Mouse (Mus musculus) midbrain, embryonic 15.5 days (tissue): ENCODE measurements around the gene Frmd4b. TPM values are rescaled to one million over a fixed set of nuclear protein-coding genes. Genes with fewer than 3 reads are reported as not detected.
"Not testable (repeated sequence)": the region's sequence is repeated elsewhere in the genome, so short reads cannot be mapped to it uniquely, and the experiment has no call there.

ENCODE experiments used
- ATAC-seq: fragments of 200-750 bp; cut with Nextera tagmentation; replicated peaks from 2 replicates; pipeline ENCODE4 v1.8.0; 2017; ENCODE audit warnings: moderate TSS enrichment
- H3K27ac ChIP-seq: fragments of 300-500 bp; sonication (generic); 2 replicates; pipeline ENCODE4 v1.5.1; 2015; ENCODE audit warnings: mild to moderate bottlenecking, inconsistent platforms
- H3K27me3 ChIP-seq: fragments of 300-500 bp; sonication (generic); replicated peaks from 2 replicates; pipeline ENCODE4 v1.6.1; 2015; ENCODE audit warnings: inconsistent platforms
- H3K36me3 ChIP-seq: fragments of 300-500 bp; sonication (generic); replicated peaks from 2 replicates; pipeline ENCODE4 v1.6.1; 2015; ENCODE audit warnings: inconsistent platforms
- H3K4me1 ChIP-seq: fragments of 300-500 bp; sonication (generic); 2 replicates; pipeline ENCODE4 v1.6.1; 2015; ENCODE audit warnings: inconsistent platforms
- H3K4me2 ChIP-seq: fragments of 300-500 bp; sonication (generic); 2 replicates; pipeline ENCODE4 v1.6.1; 2015; ENCODE audit warnings: inconsistent platforms, mild to moderate bottlenecking, moderate library complexity
- H3K4me3 ChIP-seq: fragments of 300-500 bp; sonication (generic); 2 replicates; pipeline ENCODE4 v1.5.1; 2015; ENCODE audit warnings: mild to moderate bottlenecking, inconsistent platforms
- H3K9ac ChIP-seq: fragments of 300-500 bp; sonication (generic); 2 replicates; pipeline ENCODE4 v1.6.1; 2015; ENCODE audit warnings: mild to moderate bottlenecking, inconsistent platforms
- H3K9me3 ChIP-seq: fragments of 300-500 bp; sonication (generic); 2 replicates; pipeline ENCODE4 v1.6.1; 2016; ENCODE audit warnings: inconsistent platforms
- WGBS: fragments of 180-500 bp; shearing (Covaris S2); methylation state at CpG from one replicate; pipeline ENCODE4 v1.1.7; 2015; ENCODE audit warnings: mixed read lengths; 5-methylcytosine and 5-hydroxymethylcytosine counted together
- polyA plus RNA-seq: library from polyadenylated mRNA; unstranded; fragments of >200 nt; fragmentation: Nextera tagmentation; extraction: Ambion mirVana; gene quantifications from 2 replicates; pipeline ENCODE4 v1.2.1, GENCODE M21; 2015

The Frmd4b gene
- polyA plus RNA-seq, 1 experiment from 2014 or later = 19.9 TPM

- no peaks in the 10 kb centered on the region for H3K27me3 ChIP-seq
- WGBS = 82% methylated on average over 8 of the region's 8 CpGs
Observed at GRCm38 (mm10) chr6:97265240-97265639, 352.1 kb downstream of the Frmd4b start.

DNA sequence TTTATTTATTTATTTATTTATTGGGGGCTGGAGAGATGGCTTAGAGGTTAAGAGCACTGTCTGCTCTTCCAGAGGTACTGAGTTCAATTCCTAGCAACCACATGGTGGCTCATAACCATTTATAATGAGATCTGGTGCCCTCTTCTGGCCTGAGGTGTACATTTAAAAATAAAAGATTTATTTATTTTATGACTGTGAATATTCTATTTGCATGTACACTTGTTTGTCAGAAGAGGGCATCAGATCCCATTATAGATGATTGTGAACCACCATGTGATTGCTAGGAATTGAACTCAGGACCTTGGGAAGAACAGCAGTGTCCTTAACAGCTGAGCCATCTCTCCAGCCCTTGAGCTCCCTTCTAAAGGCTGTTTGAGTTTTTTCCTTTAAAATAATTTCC, 353.6 kb downstream of the Frmd4b start:
- H3K36me3 ChIP-seq, H3K27me3 ChIP-seq, H3K4me3 ChIP-seq, H3K9ac ChIP-seq, H3K27ac ChIP-seq, H3K9me3 ChIP-seq, ATAC-seq, H3K4me2 ChIP-seq, H3K4me1 ChIP-seq: not testable (repeated sequence)

More at GRCm38 (mm10) chr6:97265240-97265639, 352.1 kb downstream of the Frmd4b start:
- ATAC-seq = no peak
- Histone ChIP-seq H3K4me2 (no peak overlapping the region), H3K9ac (no peak overlapping the region), H3K27ac (no peak overlapping the region), H3K4me1 (no peaks in the 10 kb centered on the region), H3K4me3 (no peak overlapping the region), H3K9me3 (no peaks in the 10 kb centered on the region), H3K36me3 (no peaks in the 10 kb centered on the region)

GRCm38 (mm10) chr6:97262229-97262628, 355.1 kb downstream of the Frmd4b start:
- Histone ChIP-seq H3K4me2 (no peak overlapping the region), H3K4me1 (no peaks in the 10 kb centered on the region), H3K36me3 (no peaks in the 10 kb centered on the region), H3K9ac (no peak overlapping the region), H3K4me3 (no peak overlapping the region), H3K9me3 (no peaks in the 10 kb centered on the region), H3K27me3 (no peaks in the 10 kb centered on the region), H3K27ac (no peak overlapping the region)
- ATAC-seq = no peak
- WGBS = 83% methylated on average over 4 of the region's 4 CpGs

GRCm38 (mm10) chr6:97259926-97260325, 357.4 kb downstream of the Frmd4b start:
- H3K9me3 ChIP-seq, ATAC-seq, H3K27ac ChIP-seq, H3K9ac ChIP-seq, H3K4me2 ChIP-seq, H3K27me3 ChIP-seq, H3K4me1 ChIP-seq, H3K36me3 ChIP-seq, H3K4me3 ChIP-seq: not testable (repeated sequence)
- WGBS = 88% methylated on average over 2 of the region's 2 CpGs

DNA sequence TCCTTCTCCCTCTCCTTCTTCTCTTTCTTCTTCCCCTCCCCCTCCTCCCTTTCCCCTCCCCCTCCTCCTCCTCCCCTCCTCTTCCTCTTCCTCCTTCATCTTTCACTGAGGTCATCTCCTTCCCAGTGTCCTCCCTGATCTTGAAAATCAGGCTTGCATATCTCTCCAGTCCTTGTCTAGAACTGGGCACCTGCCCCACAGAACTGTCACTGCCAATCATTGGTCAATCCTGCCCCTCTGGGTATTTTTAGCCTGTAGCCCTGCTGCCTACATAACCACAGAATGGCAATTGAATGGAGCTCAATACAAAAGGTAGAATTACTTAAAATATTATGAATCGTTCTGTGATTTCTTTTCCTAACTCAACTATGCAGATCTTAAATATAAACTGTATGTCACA, 358.9 kb downstream of the Frmd4b start:
- H3K27ac ChIP-seq = no peak overlapping the region
- H3K4me1 ChIP-seq = no peaks in the 10 kb centered on the region
- no peaks in the 10 kb centered on the region for H3K9me3 ChIP-seq
- 94% methylated on average over 1 of the region's 1 CpGs for WGBS
- H3K36me3 ChIP-seq = no peaks in the 10 kb centered on the region
- no peak overlapping the region for H3K9ac ChIP-seq
- H3K4me2 ChIP-seq = no peak overlapping the region
- H3K27me3 ChIP-seq = no peaks in the 10 kb centered on the region
- ATAC-seq = no peak
- H3K4me3 ChIP-seq = no peak overlapping the region

GRCm38 (mm10) chr6:97252711-97253221, 364.6 kb downstream of the Frmd4b start, which contains the start of gene Lmod3:
Lmod3 (minus strand) TSS chr6:97252759.
- H3K9ac ChIP-seq = no peak within 1 kb of the TSS
- H3K4me1 ChIP-seq = no peaks in the 10 kb centered on the region
- no peak for ATAC-seq
- no peak within 1 kb of the TSS for H3K4me2 ChIP-seq
- 30% methylated on average over 9 of the region's 9 CpGs for WGBS
- H3K27me3 ChIP-seq = no peaks in the 10 kb centered on the region
- H3K27ac ChIP-seq = no peak within 1 kb of the TSS
- H3K9me3 ChIP-seq = no peaks in the 10 kb centered on the region
- H3K4me3 ChIP-seq = no peak within 1 kb of the TSS
- no peaks in the 10 kb centered on the region for H3K36me3 ChIP-seq

GRCm38 (mm10) chr6:97252086-97252485, 365.3 kb downstream of the Frmd4b start:
- no peak for ATAC-seq
- 77% methylated on average over 5 of the region's 5 CpGs for WGBS
- H3K9me3 ChIP-seq = no peaks in the 10 kb centered on the region
- H3K9ac ChIP-seq = no peak overlapping the region
- H3K36me3 ChIP-seq = no peaks in the 10 kb centered on the region
- no peaks in the 10 kb centered on the region for H3K27me3 ChIP-seq
- no peak overlapping the region for H3K4me2 ChIP-seq
- no peak overlapping the region for H3K27ac ChIP-seq
- no peak overlapping the region for H3K4me3 ChIP-seq
- no peaks in the 10 kb centered on the region for H3K4me1 ChIP-seq

- ATAC-seq = no peak
Observed at GRCm38 (mm10) chr6:97250966-97251365, 366.4 kb downstream of the Frmd4b start.

GRCm38 (mm10) chr6:97245200-97245599, 372.1 kb downstream of the Frmd4b start:
- Histone ChIP-seq H3K9ac (no peak overlapping the region), H3K4me3 (no peak overlapping the region), H3K9me3 (no peaks in the 10 kb centered on the region), H3K4me1 (no peaks in the 10 kb centered on the region), H3K4me2 (no peak overlapping the region), H3K36me3 (no peaks in the 10 kb centered on the region), H3K27me3 (no peaks in the 10 kb centered on the region), H3K27ac (no peak overlapping the region)
- no peak for ATAC-seq

More at GRCm38 (mm10) chr6:97250966-97251365, 366.4 kb downstream of the Frmd4b start:
- Histone ChIP-seq H3K4me1 (no peaks in the 10 kb centered on the region), H3K9me3 (no peaks in the 10 kb centered on the region), H3K4me2 (no peak overlapping the region), H3K27ac (no peak overlapping the region), H3K36me3 (no peaks in the 10 kb centered on the region), H3K4me3 (no peak overlapping the region), H3K27me3 (no peaks in the 10 kb centered on the region), H3K9ac (no peak overlapping the region)
- WGBS = 48% methylated on average over 6 of the region's 6 CpGs

DNA sequence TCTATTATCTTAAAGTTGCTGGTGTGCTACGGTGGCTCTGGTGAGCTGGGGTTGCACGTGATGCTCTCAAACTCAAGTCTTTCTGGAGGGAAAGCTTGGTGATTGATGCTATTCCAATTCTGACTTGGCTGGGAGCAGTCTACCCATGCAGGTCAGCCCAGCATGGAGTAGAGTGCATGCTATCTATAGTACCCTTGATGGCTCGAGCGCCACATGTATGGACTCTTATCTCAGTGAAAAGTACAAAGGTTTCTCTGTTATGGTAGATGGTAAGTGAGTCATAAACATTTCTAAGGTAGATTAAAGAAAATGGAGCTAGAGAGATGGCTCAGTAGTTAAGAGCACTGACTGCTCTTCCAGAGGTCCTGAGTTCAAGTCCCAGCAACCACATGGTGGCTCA, 374.8 kb downstream of the Frmd4b start:
- ATAC-seq = no peak
- Histone ChIP-seq H3K27me3 (no peaks in the 10 kb centered on the region), H3K36me3 (no peaks in the 10 kb centered on the region), H3K9ac (no peak overlapping the region), H3K9me3 (no peaks in the 10 kb centered on the region), H3K4me3 (no peak overlapping the region), H3K4me2 (no peak overlapping the region), H3K4me1 (no peaks in the 10 kb centered on the region), H3K27ac (no peak overlapping the region)
- WGBS = 94% methylated on average over 4 of the region's 4 CpGs

- Histone ChIP-seq H3K4me2 (no peak overlapping the region), H3K27me3 (no peaks in the 10 kb centered on the region), H3K4me3 (no peak overlapping the region), H3K36me3 (no peaks in the 10 kb centered on the region), H3K9me3 (no peaks in the 10 kb centered on the region), H3K27ac (no peak overlapping the region), H3K9ac (no peak overlapping the region), H3K4me1 (no peaks in the 10 kb centered on the region)
- 82% methylated on average over 5 of the region's 5 CpGs for WGBS
- no peak for ATAC-seq
Observed at GRCm38 (mm10) chr6:97240092-97240491, 377.2 kb downstream of the Frmd4b start.

- Histone ChIP-seq H3K9me3 (no peaks in the 10 kb centered on the region), H3K4me3 (no peak overlapping the region), H3K9ac (no peak overlapping the region), H3K4me2 (no peak overlapping the region), H3K4me1 (no peaks in the 10 kb centered on the region), H3K27me3 (no peaks in the 10 kb centered on the region), H3K36me3 (0 out of 2 replicates have a peak, but pooled peaks cover 3% of the 10 kb centered on the region), H3K27ac (no peak overlapping the region)
- WGBS = 89% methylated on average over 6 of the region's 6 CpGs
- no peak for ATAC-seq
Observed at GRCm38 (mm10) chr6:97239360-97239759, 378.0 kb downstream of the Frmd4b start.
